10 mouse cellular contexts compared by ENCODE assay signal in genomic region chr17:28117451-28118209, GRCm38 (mm10). TPM values are rescaled to one million over a fixed set of nuclear protein-coding genes. Genes with fewer than 3 reads are reported as not detected.
DNase-seq lines count a peak whose midpoint lies in the region.
"Had no signal": no experiment of that assay in that cellular context is flagged by ENCODE, and none has a peak within 500 bp of the region (broad histone marks: within the 10 kb centered on the region; RNA-seq: fewer than 3 reads in every experiment).

No protein-coding gene starts in this region.

- no peaks in the 10 kb centered on the region for H3K27me3 ChIP-seq in heart, embryonic 10.5 days (ENCODE audit: insufficient read depth, poor library complexity, severe bottlenecking)

- peak overlapping the region; percentile 81 for H3K27ac ChIP-seq in heart, embryonic 10.5 days

- DNase-seq in testis, postnatal 10 days (ENCODE audit: low spot score), result peak; percentile 54
- no peak for DNase-seq in testis, postnatal 14 days (ENCODE audit: low spot score)
- DNase-seq in cerebellum, adult 8-10 months, result peak; percentile 27
- DNase-seq in heart, embryonic 10.5 days (ENCODE audit: low spot score), result no peak
- DNase-seq in thymus, postnatal 36 days, result peak; percentile 17 to 20
- no peak for DNase-seq in retina, postnatal 1 day
- no peak for DNase-seq in neural tube, embryonic 10.5 days (ENCODE audit: extremely low spot score, low spot score)
- DNase-seq in embryo, embryonic 10.5 days (ENCODE audit: low spot score), result no peak
- DNase-seq: kidney, adult 8-10 months had no signal

- 32% methylated on average over 19 of the region's 19 CpGs for WGBS in heart, embryonic 10.5 days

- H3K4me1 ChIP-seq in heart, embryonic 10.5 days, result peaks cover 17% of the 10 kb centered on the region; the same call in 1 of the 2 replicates

- no peak overlapping the region for H3K4me3 ChIP-seq in heart, embryonic 10.5 days

- H3K36me3 ChIP-seq in heart, embryonic 10.5 days, result no peaks in the 10 kb centered on the region

- no peaks in the 10 kb centered on the region for H3K9me3 ChIP-seq in heart, embryonic 10.5 days

RNA-seq across cellular contexts. Expression of gene Scube3, which starts 24.3 kb away (rescaled TPM):
- polyA plus RNA-seq in heart, embryonic 10.5 days (2016; fragmentation: Nextera tagmentation; extraction: Ambion mirVana), result 2.1 and 5.5 TPM in 2 replicates

RNA-seq across cellular contexts. Expression of gene Tcp11, which starts 37.2 kb away (rescaled TPM):
- polyA plus RNA-seq in heart, embryonic 10.5 days (2016; fragmentation: Nextera tagmentation; extraction: Ambion mirVana), result 0.59 and 0.67 TPM in 2 replicates
- polyA plus RNA-seq: liver, adult 2 months had no signal

RNA-seq across cellular contexts. Expression of gene Zfp523, which starts 59.3 kb away (rescaled TPM):
- polyA plus RNA-seq in heart, embryonic 10.5 days (2016; fragmentation: Nextera tagmentation; extraction: Ambion mirVana), result 28.1 and 34.2 TPM in 2 replicates

Comparison
In these comparisons a context has a peak if more than half of its experiments do, and no peak if none do; other contexts are left out.
1. DNase-seq: peak in testis, postnatal 10 days (single experiment), cerebellum, adult 8-10 months (single experiment) and thymus, postnatal 36 days (2 of 2); none in testis, postnatal 14 days (single experiment), heart, embryonic 10.5 days (single experiment), retina, postnatal 1 day (single experiment), neural tube, embryonic 10.5 days (single experiment) and embryo, embryonic 10.5 days (single experiment).